Mouse (Mus musculus): ENCODE measurements around the gene Fign.

DNA sequence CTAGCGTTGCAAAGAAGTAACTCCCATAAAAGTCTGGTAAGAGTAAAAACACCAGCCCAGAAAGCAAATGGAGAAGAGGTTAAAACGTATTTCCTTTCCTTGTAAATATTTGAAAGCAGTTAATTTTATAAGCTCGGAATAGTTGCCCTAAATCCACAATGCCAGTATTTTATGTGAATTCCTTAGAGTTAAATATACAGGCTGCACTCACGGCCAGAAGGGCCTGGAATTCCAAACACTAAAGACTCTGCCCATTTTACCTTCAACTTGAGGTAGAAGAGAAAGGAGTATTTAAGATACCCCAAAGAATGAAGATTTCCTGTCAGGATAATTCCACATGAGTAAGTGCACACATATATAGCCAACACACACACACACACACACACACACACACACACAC, 128.2 kb downstream of the Fign start:
- TF ChIP-seq POLR2A (IDR thresholded peaks at IDR 0.05; ENCODE audit: low read depth, low read length) (no peak), CTCF (conservative IDR thresholded peaks at IDR 0.05; ENCODE audit: insufficient read depth, insufficient read length, low read depth, low read length) (no peak)
